In genomic region chr10:75405916-75406315, GRCm38 (mm10) we compare ENCODE assay signal across 23 mouse cellular contexts. TPM values are rescaled to one million over a fixed set of nuclear protein-coding genes. Genes with fewer than 3 reads are reported as not detected.
DNase-seq lines count a peak whose midpoint lies in the region; ATAC-seq and TF ChIP-seq lines count a peak whose summit lies in the region.
"Had no signal": no experiment of that assay in that cellular context is flagged by ENCODE, and none has a peak within 500 bp of the region (broad histone marks: within the 10 kb centered on the region; RNA-seq: fewer than 3 reads in every experiment).

No protein-coding gene starts in this region.

- H3K79me2 ChIP-seq in liver, adult 2 months (ENCODE audit: control insufficient read depth, insufficient read depth, low read length) = no peaks in the 10 kb centered on the region; the same call in 1 of the 2 replicates

- DNase-seq in liver, adult 2 months (ENCODE audit: extremely low read depth, low read depth, low spot score) = no peak
- no peak for DNase-seq in liver
- no peak for DNase-seq in cerebellum, postnatal 36 days
- DNase-seq in kidney, postnatal 14 days = no peak
- no peak for DNase-seq in embryonic facial prominence, embryonic 10.5 days (ENCODE audit: low spot score)
- DNase-seq in thymus, adult 18-20 months = no peak
- DNase-seq: cerebellum, adult 11-12 months; forebrain, postnatal 0 days; gastrocnemius, postnatal 25 days; heart, postnatal 36 days had no signal

- H3K4me1 ChIP-seq in liver, adult 2 months (ENCODE audit: control insufficient read depth, insufficient read depth, low read length) = peaks cover 13% of the 10 kb centered on the region
- peaks cover 2% of the 10 kb centered on the region for H3K4me1 ChIP-seq in embryonic facial prominence, embryonic 10.5 days
- H3K4me1 ChIP-seq: embryonic facial prominence, embryonic 12.5 days had no signal

- TF ChIP-seq POLR2A in liver, adult 2 months (IDR thresholded peaks at IDR 0.05; ENCODE audit: extremely low read depth, insufficient read depth, low read length) = no peak

- H3K4me3 ChIP-seq in liver, adult 2 months (ENCODE audit: insufficient read depth, low read depth, low read length) = no peak overlapping the region
- H3K4me3 ChIP-seq in embryonic facial prominence, embryonic 10.5 days = no peak overlapping the region
- H3K4me3 ChIP-seq: embryonic facial prominence, embryonic 12.5 days; embryonic facial prominence, embryonic 15.5 days; heart, embryonic 12.5 days; heart, embryonic 15.5 days; hindbrain, embryonic 10.5 days; hindbrain, embryonic 13.5 days had no signal

- peak overlapping the region; percentile 76 for H3K27ac ChIP-seq in liver, adult 2 months (replicated peaks; ENCODE audit: insufficient read depth, low read depth, low read length)
- H3K27ac ChIP-seq in embryonic facial prominence, embryonic 10.5 days (replicated peaks) = no peak overlapping the region
- H3K27ac ChIP-seq: embryonic facial prominence, embryonic 12.5 days; embryonic facial prominence, embryonic 15.5 days; heart, embryonic 15.5 days; hindbrain, embryonic 10.5 days; hindbrain, embryonic 13.5 days had no signal

- ATAC-seq in activated CD4-positive, CD25-positive, alpha-beta regulatory T cell, adult 4 months = peak; percentile 36
- 0 out of 2 replicates have a peak, but pooled peaks have one; percentile 33 for ATAC-seq in megakaryocyte, adult 5-6 weeks (ENCODE audit: poor library complexity, severe bottlenecking)
- ATAC-seq: forebrain, embryonic 14.5 days; forebrain, postnatal 0 days; hindbrain, embryonic 16.5 days; Patski had no signal

- TF ChIP-seq CTCF in liver, adult 2 months (IDR thresholded peaks at IDR 0.05; ENCODE audit: low read depth, low read length) = no peak

- 95% methylated on average over 8 of the region's 8 CpGs for WGBS in liver, adult 2 months
- 91% methylated on average over 8 of the region's 8 CpGs for WGBS in embryonic facial prominence, embryonic 10.5 days

- H3K9ac ChIP-seq in liver, adult 2 months (ENCODE audit: low read depth, low read length) = no peak overlapping the region
- H3K9ac ChIP-seq: embryonic facial prominence, embryonic 12.5 days; embryonic facial prominence, embryonic 15.5 days; forebrain, postnatal 0 days; heart, embryonic 12.5 days; heart, embryonic 15.5 days; hindbrain, embryonic 13.5 days had no signal

- H3K36me3 ChIP-seq in liver, adult 2 months (ENCODE audit: control insufficient read depth, insufficient read depth, low read length) = no peaks in the 10 kb centered on the region
- H3K36me3 ChIP-seq in embryonic facial prominence, embryonic 10.5 days (replicated peaks) = no peaks in the 10 kb centered on the region
- H3K36me3 ChIP-seq: embryonic facial prominence, embryonic 12.5 days; embryonic facial prominence, embryonic 15.5 days; G1E; heart, embryonic 12.5 days; heart, embryonic 15.5 days; hindbrain, embryonic 10.5 days; hindbrain, embryonic 13.5 days had no signal

- H3K27me3 ChIP-seq in liver, adult 2 months (ENCODE audit: control insufficient read depth, insufficient read depth, low read length) = no peaks in the 10 kb centered on the region
- H3K27me3 ChIP-seq in embryonic facial prominence, embryonic 10.5 days (replicated peaks; ENCODE audit: low read depth, poor library complexity, severe bottlenecking) = no peaks in the 10 kb centered on the region
- H3K27me3 ChIP-seq: embryonic facial prominence, embryonic 12.5 days; embryonic facial prominence, embryonic 15.5 days; heart, embryonic 12.5 days; heart, embryonic 15.5 days; hindbrain, embryonic 13.5 days had no signal

- H3K9me3 ChIP-seq in embryonic facial prominence, embryonic 10.5 days = 0 out of 2 replicates have a peak, but pooled peaks cover 2% of the 10 kb centered on the region
- H3K9me3 ChIP-seq: embryonic facial prominence, embryonic 12.5 days; embryonic facial prominence, embryonic 15.5 days; G1E; heart, embryonic 12.5 days; heart, embryonic 15.5 days; hindbrain, embryonic 10.5 days; hindbrain, embryonic 13.5 days had no signal

RNA-seq across cellular contexts. Expression of gene Upb1, which starts 5.0 kb away (rescaled TPM):
- 220 and 232 TPM in 2 replicates for total RNA-seq in liver, adult 2 months (2014; rRNA removed)
- polyA plus RNA-seq in liver, adult 2 months (2012; rRNA removed) = 120 and 125 TPM in 2 replicates
- polyA plus RNA-seq in activated CD4-positive, CD25-positive, alpha-beta regulatory T cell, adult 4 months (2017; shearing (Covaris generic)) = 1 to 10 TPM in 1 of 2 experiments, not detected in 1; 1.0 TPM
- 14.7 and 18.1 TPM in 2 replicates for total RNA-seq in megakaryocyte, adult 5-6 weeks (2015)
- total RNA-seq in megakaryocyte, adult 5-6 weeks (2017) = 31.7 and 33.3 TPM in 2 replicates
- 0.14 TPM in 1 of 2 replicates, not detected in the other for polyA plus RNA-seq in embryonic facial prominence, embryonic 10.5 days (2016; fragmentation: Nextera tagmentation; extraction: Ambion mirVana)
- total RNA-seq: gastrocnemius, postnatal 25 days had no signal
- polyA plus RNA-seq: forebrain, embryonic 11.5 days; G1E; hindbrain, embryonic 10.5 days; Patski had no signal

Comparison
In these comparisons a context has a peak if more than half of its experiments do, and no peak if none do; other contexts are left out.
1. RNA of gene Upb1, which starts 5.0 kb away (polyA plus RNA-seq): 120 to 125 TPM in liver, adult 2 months; 1.0 TPM in activated CD4-positive, CD25-positive, alpha-beta regulatory T cell, adult 4 months and 0.14 TPM in embryonic facial prominence, embryonic 10.5 days; every median in the first group is over 10 times any median in the second.